Mouse (Mus musculus) megakaryocyte-erythroid progenitor cell, adult 5-6 weeks (primary cell): ENCODE measurements around the gene Abca3. TPM values are rescaled to one million over a fixed set of nuclear protein-coding genes. Genes with fewer than 3 reads are reported as not detected.
"Not testable (repeated sequence)": the region's sequence is repeated elsewhere in the genome, so short reads cannot be mapped to it uniquely, and the experiment has no call there.

ENCODE experiments used
- ATAC-seq: replicated peaks from 2 replicates; pipeline ENCODE4 v1.8.0; 2016; ENCODE audit warnings: mild to moderate bottlenecking, inconsistent platforms; ENCODE audit not compliant: severe bottlenecking, poor library complexity, low FRiP score, low TSS enrichment
- total RNA-seq, 2 experiments: library from RNA; stranded (forward) in 1 of 2; stranded (reverse) in 1 of 2; fragments of 200-1000, 215-1000 nt in 1 of 2; fragments of >200 nt in 1 of 2; fragmentation: Nextera tagmentation in 1 of 2; gene quantifications; 2 replicates each; pipeline ENCODE4 v1.2.3; 2014 to 2017

Abca3 gene
- total RNA-seq, 2 experiments from 2014 or later = 39.6 to 103 TPM

GRCm38 (mm10) chr17:24375094-24375712, 23.5 kb downstream of the Abca3 start:
- no peak for ATAC-seq

DNA sequence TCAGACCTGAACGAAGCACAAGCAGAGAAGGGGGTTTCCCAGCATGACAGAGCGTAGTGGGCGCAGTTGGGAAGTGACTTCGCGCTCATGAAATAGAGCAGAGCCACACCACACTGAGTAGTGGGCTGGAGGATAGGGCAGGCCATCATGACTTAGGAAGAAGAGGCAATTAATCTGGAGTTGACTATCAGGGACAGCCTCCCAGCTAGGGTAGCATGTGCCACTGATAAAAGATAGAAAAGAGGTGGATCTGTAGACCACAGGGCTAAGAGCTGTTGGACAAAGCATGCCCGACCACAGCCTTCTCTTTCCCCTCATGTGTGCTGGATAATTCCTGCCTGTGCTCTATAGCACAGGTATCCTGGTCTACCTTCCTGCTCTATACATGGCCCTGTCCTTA, 24.1 kb downstream of the Abca3 start:
- ATAC-seq = peak; percentile 68

DNA sequence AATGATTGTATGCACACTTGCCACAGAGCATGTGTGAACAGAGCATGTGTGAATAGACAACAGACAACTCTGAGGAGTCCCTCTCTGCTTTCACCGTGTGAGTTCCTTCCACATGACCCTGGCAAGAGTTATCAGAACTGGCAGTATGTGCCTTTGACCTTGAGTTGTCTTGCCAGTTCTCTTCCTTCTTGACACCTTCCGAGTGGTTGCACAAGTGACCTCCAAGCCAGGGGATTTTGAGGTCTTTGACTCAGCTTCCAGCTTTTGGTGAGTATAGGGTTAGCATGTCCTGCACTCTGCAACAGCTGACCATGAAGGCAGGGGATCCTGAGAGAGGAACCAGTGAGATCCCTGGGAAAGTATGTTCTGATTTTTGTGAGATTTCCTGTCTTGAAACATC, 26.7 kb downstream of the Abca3 start:
- no peak for ATAC-seq

- ATAC-seq = no peak
Measured at GRCm38 (mm10) chr17:24383789-24384188, 32.0 kb downstream of the Abca3 start.

GRCm38 (mm10) chr17:24388711-24389110, 37.0 kb downstream of the Abca3 start:
- no peak for ATAC-seq

DNA sequence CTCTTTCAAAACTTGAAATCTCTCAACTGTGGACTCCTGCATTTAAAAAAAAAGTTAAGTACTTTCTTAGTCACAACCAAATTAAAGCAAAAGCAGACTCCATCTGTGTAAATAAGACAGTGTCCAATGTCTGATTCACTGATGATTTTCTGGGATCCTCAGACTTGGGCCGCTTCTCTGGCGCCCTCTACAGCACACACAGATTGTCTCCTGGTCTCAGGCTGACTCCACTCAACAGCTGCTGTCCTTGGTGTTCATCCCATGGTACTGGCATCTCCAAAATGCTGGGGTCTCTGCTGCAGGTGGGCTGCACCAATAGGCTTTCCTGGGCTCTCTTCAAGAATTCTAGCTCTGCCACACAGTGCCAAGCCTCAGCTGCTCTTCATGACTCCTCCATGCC, 38.1 kb downstream of the Abca3 start:
- 0 out of 2 replicates have a peak, but pooled peaks have one; percentile 34 for ATAC-seq

GRCm38 (mm10) chr17:24391149-24391548, 39.4 kb downstream of the Abca3 start:
- ATAC-seq = peak; percentile 55; the same call in 1 of the 2 replicates

- ATAC-seq = no peak
Measured at GRCm38 (mm10) chr17:24393527-24393926, 41.8 kb downstream of the Abca3 start.

DNA sequence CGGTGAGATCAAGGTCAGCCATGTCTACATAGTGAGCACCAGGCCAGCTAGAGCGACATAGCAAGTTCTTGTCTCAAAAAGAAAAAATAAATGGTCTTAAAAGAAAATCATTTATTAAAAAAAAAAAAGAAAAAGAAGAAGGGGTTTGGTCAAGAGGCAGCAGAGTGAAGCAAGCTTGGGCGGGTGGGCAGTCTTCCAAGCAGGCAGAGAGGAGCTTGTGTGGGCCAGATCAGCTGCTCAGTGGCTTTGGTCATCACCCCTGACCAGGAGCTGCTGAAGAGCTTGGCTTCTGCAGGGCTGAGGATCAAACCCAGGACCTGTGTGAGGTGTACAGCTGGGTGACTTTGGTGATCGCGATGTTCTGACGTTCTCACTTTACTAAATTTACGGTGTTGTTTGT, 42.7 kb downstream of the Abca3 start:
- no peak for ATAC-seq

- no peak for ATAC-seq
Measured at GRCm38 (mm10) chr17:24402371-24402770, 50.6 kb downstream of the Abca3 start.

DNA sequence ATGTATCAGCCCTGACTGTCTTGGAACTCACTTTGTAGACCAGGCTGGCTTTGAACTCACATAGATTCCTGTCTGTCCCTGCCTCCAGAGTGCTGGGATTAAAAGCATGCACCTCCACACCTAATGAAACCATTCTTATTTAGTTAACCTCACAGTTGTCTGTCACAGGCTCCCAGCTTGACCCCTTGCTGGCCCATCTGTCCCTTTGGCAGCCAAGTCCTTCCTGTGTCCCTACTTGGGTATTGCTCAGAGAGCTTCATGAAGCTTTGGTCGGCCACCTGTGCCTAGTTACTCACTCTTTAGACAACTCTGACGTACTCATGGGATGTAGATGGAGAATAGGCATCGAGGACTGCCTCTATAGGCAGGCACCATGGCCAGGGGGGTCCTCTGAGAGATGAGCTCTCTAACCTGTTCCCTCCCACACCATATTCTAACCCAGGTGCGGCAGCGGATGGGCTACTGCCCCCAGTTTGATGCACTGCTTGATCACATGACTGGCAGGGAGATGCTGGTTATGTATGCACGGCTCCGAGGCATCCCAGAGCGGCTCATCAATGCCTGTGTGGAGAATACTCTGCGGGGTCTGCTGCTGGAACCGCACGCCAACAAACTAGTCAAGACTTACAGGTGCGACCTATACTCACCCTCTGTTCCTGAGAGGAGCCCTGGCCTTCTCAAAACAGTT, 55.5 kb downstream of the Abca3 start:
- ATAC-seq = no peak

- ATAC-seq = no peak
Measured at GRCm38 (mm10) chr17:24413557-24414211, 61.9 kb downstream of the Abca3 start.

DNA sequence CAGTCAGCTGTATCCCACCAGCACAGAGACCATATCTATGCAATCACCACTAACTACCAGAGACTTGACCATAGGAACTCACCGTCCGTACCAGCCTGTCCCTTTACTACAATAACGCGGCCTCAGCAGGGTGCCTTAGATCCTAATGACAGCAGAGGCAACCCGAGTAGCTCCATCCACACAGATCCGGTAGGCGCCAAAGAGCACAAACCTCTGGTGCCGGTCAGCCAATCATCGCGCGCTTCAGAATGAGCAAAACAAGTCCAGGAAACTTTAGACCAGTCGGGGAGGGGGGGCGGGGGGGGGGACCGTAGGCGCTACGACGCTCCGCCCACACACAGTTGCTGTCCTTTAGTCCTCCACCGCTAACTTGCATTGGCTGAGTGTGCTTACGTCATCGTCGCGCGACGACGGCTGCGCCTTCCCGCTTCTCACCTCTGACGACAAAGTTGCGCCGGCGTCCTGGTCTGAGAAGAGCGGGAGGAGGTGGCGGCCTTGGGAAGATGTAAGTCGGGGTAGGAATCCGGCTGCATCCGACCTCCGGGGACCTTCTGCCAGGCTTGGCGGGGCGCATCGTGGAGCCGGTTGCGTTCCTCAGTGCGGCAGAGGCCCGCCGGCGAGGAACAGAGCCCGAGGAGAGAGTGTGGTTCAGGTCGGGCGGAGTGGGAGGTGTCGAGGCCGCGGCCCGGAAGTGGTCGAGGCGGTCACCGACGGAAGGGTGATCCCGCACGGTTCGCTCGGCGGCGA, 62.7 kb downstream of the Abca3 start, which contains the start of gene Rnps1:
Gene Rnps1, plus strand, starts transcription at position 336 of the 747 bp plus-strand sequence.
- peak; percentile 84 for ATAC-seq

GRCm38 (mm10) chr17:24415011-24415410, 63.3 kb downstream of the Abca3 start:
- no peak for ATAC-seq

DNA sequence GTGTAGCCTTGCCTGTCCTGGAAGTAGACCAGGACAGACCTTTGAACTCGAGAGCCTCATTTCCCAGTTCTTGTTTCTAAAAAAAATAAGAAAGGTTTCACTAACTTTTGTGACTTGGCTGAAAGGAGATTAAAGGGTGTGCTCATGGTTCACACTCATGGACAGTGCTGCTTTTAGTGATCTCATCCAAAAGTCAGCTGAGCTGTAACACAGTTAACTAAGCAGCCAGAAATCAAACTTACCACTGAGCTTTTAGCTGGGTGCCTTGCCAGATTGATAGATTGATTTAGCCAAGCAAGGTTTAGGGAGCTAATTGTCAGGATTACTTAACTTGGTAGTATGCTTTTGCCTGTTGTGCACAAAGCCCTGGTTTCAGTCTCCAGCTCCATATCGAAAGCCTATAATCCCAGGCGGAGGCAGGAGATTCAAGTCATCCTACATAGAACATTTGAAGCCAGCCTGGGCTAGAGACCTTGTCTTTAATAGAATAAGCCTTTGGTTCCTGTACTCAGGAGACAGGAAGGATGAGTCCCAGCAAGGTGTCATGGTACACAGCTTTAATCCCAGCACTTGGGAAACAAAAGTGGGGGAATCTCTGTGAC, 64.4 kb downstream of the Abca3 start:
- no peak for ATAC-seq

- ATAC-seq = no peak
Measured at GRCm38 (mm10) chr17:24423114-24423513, 71.4 kb downstream of the Abca3 start.

DNA sequence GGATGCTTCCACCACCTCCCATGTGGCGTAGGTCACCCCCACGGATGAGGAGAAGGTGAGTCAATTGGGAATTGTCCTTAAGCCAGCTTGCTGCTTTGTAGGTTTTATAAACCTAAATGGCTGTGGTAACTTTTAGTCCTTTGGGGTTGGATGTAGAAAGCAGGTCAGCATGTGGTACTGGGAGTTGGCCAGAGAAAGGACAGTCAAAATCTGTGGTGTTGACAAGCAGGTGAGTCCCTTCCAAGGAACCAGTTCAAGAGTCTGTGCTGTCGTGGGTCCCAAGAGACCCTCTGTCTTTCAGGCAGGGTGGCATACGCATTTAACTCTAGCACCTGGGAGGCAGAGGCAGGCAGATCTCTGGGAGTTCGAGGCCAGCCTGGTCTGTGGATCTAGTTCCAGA, 72.7 kb downstream of the Abca3 start:
- ATAC-seq = no peak

DNA sequence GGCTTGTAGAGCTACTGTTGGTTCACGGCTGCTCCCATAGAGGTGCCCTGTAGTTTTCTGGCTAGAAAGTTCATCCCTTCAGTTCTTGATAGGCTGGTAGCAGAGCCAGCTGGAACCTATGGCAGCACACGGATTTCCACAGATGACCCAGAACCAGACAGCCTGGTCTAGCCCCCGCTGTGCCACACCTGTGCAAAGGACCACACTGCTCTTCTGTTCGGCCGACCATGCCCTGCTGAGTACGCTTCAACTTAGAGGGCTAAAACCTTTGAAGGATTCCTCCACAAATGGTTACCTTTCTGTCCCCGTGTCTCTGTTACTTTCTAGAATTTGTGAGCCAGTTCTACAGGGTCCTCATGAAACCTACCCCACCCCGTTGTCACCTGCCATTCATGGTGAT, 73.6 kb downstream of the Abca3 start:
- ATAC-seq = not testable (repeated sequence)

GRCm38 (mm10) chr17:24425905-24426304, 74.2 kb downstream of the Abca3 start:
- no peak for ATAC-seq
